Mouse (Mus musculus): ENCODE results near the gene Utrn. TPM values are rescaled to one million over a fixed set of nuclear protein-coding genes. Genes with fewer than 3 reads are reported as not detected.

Utrn gene
- polyA plus RNA-seq, 1 experiment: 31.4 TPM

DNA sequence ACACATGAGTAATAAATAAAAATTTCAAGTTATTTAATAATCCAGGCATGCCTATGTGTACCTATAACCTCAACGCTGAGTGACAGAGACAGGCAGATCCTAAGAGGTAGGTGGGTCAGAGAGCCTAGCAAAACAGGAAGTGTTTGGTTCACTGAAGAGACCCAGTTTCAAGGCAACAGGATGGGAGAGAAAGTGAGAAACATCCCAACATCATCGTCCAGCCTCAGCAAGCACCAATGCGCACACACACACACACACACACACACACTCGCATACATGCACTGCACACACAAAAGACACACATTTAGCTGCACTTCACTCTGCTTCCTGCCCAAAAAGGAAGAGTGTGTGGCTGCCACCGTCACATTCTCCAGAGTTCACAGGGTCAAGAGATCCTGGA is 27.7 kb downstream of the Utrn start:
- no peak overlapping the region for H3K27ac ChIP-seq (ENCODE audit: control insufficient read depth, insufficient read depth, low read depth, low read length, poor library complexity)
- H3K4me1 ChIP-seq (ENCODE audit: control insufficient read depth, insufficient read depth, low read length): peaks cover 2% of the 10 kb centered on the region
- no peak overlapping the region for H3K4me3 ChIP-seq (replicated peaks; ENCODE audit: control insufficient read depth, low read depth, low read length)
- WGBS: 24% methylated on average over 5 of the region's 5 CpGs
- TF ChIP-seq CTCF (IDR thresholded peaks at IDR 0.05; ENCODE audit: control insufficient read depth, insufficient read depth, low read length): no peak
- TF ChIP-seq POLR2A (IDR thresholded peaks at IDR 0.05; ENCODE audit: borderline replicate concordance, control insufficient read depth, low read depth, low read length): no peak

DNA sequence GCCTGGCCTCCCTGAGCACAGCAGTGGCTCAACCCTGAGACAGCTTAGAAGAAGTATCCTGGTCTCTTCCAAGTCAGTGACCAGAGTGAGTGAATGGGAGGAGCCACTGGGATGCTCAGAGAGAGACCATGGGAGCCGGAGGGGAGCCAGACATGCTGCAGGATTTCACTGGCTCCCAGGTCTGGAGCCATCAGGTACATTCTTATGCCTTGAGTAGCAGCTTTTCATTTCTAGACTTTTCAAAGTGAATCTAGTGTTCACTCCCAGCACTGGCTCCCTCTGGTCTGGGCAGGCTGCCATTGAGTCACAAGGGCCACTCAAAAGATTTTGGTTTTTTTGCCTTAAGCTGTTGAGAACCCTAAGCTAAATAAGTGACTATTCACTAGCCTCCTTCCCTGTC is 31.5 kb downstream of the Utrn start:
- no peak overlapping the region for H3K4me3 ChIP-seq (replicated peaks; ENCODE audit: control insufficient read depth, low read depth, low read length)
- no peak overlapping the region for H3K27ac ChIP-seq (ENCODE audit: control insufficient read depth, insufficient read depth, low read depth, low read length, poor library complexity)
- H3K4me1 ChIP-seq (ENCODE audit: control insufficient read depth, insufficient read depth, low read length): peaks cover 2% of the 10 kb centered on the region
- no peak for TF ChIP-seq POLR2A (IDR thresholded peaks at IDR 0.05; ENCODE audit: borderline replicate concordance, control insufficient read depth, low read depth, low read length)
- TF ChIP-seq CTCF (IDR thresholded peaks at IDR 0.05; ENCODE audit: control insufficient read depth, insufficient read depth, low read length): no peak
- 88% methylated on average over 1 of the region's 1 CpGs for WGBS

DNA sequence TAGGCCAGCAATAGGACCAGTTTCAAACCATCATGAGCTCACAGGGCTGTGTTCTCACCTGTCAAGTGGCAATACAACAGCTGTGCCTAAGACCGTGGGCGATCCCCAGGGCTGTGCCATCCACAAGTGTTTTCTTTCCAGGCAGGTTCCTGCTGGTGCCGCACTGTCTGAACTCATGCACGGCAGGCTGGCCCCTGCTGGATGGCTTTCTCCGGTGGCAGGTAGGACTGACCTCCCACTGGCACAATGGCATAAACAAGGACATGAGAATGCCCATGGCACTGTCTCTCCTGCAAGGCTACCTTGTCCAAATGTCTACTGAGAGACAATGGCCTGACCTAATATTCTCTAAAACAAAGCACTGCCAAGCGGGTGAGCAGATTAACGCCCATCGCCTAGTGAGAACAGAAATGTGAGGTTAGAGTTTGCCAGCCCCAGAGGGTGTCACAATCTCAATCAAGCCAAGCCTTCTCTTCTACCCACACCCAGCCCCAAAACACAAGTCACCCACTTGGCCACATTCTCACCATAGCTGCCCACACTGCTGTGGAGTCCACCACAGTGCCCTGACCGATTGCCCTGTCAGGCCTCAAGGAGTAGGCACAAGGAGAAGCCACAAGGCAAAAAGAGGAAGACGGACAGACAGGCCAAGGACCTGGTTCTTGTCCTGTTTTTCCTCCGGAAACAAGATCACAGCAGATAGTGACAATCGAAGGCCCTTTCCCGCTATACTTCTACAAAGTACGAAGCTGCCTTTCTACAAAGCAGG is 32.9 kb downstream of the Utrn start:
- TF ChIP-seq CTCF (IDR thresholded peaks at IDR 0.05; ENCODE audit: control insufficient read depth, insufficient read depth, low read length) (no peak), POLR2A (IDR thresholded peaks at IDR 0.05; ENCODE audit: borderline replicate concordance, control insufficient read depth, low read depth, low read length) (no peak)
- WGBS: 43% methylated on average over 14 of the region's 14 CpGs
- no peak overlapping the region for H3K27ac ChIP-seq (ENCODE audit: control insufficient read depth, insufficient read depth, low read depth, low read length, poor library complexity)
- H3K4me1 ChIP-seq (ENCODE audit: control insufficient read depth, insufficient read depth, low read length): no peaks in the 10 kb centered on the region; the same call in 1 of the 2 replicates
- no peak overlapping the region for H3K4me3 ChIP-seq (replicated peaks; ENCODE audit: control insufficient read depth, low read depth, low read length)

DNA sequence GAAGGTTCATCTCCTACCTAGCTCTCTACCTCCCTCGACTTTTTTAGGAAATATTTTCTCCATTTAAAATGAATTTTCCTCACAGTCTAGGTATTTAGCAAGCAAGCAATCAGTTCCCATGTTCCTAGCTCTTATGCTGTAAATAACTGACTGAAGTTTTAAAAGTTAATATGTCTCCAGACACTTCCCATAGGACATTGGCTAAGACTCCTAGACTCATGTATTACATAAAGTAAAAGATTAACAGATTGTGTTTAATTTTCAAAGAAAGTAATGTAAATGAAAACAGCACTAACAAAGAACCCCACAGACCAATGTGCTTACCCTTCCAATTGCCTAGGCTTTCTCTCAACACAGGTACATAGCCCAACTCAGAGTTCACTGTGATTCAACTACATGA is 35.0 kb downstream of the Utrn start:
- no peak overlapping the region for H3K4me3 ChIP-seq (replicated peaks; ENCODE audit: control insufficient read depth, low read depth, low read length)
- no peaks in the 10 kb centered on the region; the same call in 1 of the 2 replicates for H3K4me1 ChIP-seq (ENCODE audit: control insufficient read depth, insufficient read depth, low read length)
- H3K27ac ChIP-seq (ENCODE audit: control insufficient read depth, insufficient read depth, low read depth, low read length, poor library complexity): no peak overlapping the region
- TF ChIP-seq POLR2A (IDR thresholded peaks at IDR 0.05; ENCODE audit: borderline replicate concordance, control insufficient read depth, low read depth, low read length) (no peak), CTCF (IDR thresholded peaks at IDR 0.05; ENCODE audit: control insufficient read depth, insufficient read depth, low read length) (no peak)
- WGBS: 50% methylated on average over 1 of the region's 1 CpGs

DNA sequence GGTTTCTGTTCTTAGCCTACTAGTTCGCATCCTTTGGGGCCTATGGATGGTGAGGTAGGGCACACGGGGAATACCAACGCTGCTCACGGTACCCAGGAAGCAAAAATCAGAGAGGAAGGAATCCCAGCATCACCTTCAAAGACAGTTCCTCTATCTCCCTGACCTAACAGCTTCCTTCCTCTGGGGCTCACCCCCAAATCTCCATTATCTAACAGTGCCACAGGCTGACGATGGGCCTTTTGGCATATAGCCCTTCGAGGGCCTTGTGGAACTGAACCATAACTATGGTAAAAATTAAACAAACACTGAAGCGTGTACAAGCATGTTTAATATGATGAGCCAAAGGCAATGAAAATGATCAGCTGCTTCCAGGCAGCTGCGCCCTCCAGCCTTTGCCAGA is 37.0 kb downstream of the Utrn start:
- no peak for TF ChIP-seq POLR2A (IDR thresholded peaks at IDR 0.05; ENCODE audit: borderline replicate concordance, control insufficient read depth, low read depth, low read length)
- no peak for TF ChIP-seq CTCF (IDR thresholded peaks at IDR 0.05; ENCODE audit: control insufficient read depth, insufficient read depth, low read length)
- H3K4me3 ChIP-seq (replicated peaks; ENCODE audit: control insufficient read depth, low read depth, low read length): no peak overlapping the region
- H3K4me1 ChIP-seq (ENCODE audit: control insufficient read depth, insufficient read depth, low read length): peaks cover 2% of the 10 kb centered on the region; the same call in 1 of the 2 replicates
- WGBS: 39% methylated on average over 8 of the region's 8 CpGs
- H3K27ac ChIP-seq (ENCODE audit: control insufficient read depth, insufficient read depth, low read depth, low read length, poor library complexity): no peak overlapping the region

DNA sequence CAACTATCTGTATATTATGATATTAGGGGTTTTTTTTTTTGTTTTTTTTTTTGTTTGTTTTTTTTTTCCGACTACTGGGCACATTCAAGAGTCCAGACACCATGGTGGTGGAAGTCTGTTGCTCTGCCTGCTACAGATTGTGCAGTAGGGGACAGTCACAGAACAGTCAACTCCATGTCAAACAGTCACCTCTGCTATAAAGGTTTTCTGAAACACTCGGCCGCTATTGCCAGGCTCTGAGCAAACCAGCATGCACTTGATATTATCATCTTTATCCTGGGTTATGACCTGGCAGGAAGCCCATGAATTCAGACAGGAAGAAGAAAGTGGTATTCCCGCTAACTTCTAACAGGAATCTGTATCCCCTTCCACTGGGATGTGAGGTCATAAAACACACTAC is 41.4 kb downstream of the Utrn start:
- Histone ChIP-seq H3K4me3 (replicated peaks; ENCODE audit: control insufficient read depth, low read depth, low read length) (no peak overlapping the region), H3K4me1 (ENCODE audit: control insufficient read depth, insufficient read depth, low read length) (peaks cover 9% of the 10 kb centered on the region), H3K27ac (ENCODE audit: control insufficient read depth, insufficient read depth, low read depth, low read length, poor library complexity) (no peak overlapping the region)
- 66% methylated on average over 4 of the region's 4 CpGs for WGBS
- TF ChIP-seq POLR2A (IDR thresholded peaks at IDR 0.05; ENCODE audit: borderline replicate concordance, control insufficient read depth, low read depth, low read length): no peak
- TF ChIP-seq CTCF (IDR thresholded peaks at IDR 0.05; ENCODE audit: control insufficient read depth, insufficient read depth, low read length): no peak

DNA sequence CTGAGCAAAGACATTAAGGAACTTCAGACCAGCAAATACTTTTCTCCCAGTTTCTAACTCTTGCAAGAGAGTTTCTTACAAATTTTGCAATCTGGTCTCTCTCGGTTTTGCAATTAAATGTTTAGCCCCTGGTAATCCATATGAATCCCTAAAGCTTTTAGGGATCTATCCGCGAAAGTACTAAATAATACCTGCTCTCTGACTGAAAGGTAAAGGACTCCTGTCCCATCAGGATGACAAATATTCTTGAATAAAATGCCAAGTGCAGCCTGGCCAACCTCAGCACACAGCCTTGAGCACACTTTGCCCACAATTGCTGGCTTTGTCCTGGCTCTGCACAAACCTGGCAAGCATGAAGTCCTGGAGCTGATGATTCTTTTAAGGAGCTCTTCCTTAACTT is 41.9 kb downstream of the Utrn start:
- no peak overlapping the region for H3K4me3 ChIP-seq (replicated peaks; ENCODE audit: control insufficient read depth, low read depth, low read length)
- H3K27ac ChIP-seq (ENCODE audit: control insufficient read depth, insufficient read depth, low read depth, low read length, poor library complexity): no peak overlapping the region
- WGBS: 65% methylated on average over 3 of the region's 3 CpGs
- TF ChIP-seq POLR2A (IDR thresholded peaks at IDR 0.05; ENCODE audit: borderline replicate concordance, control insufficient read depth, low read depth, low read length): no peak
- no peak for TF ChIP-seq CTCF (IDR thresholded peaks at IDR 0.05; ENCODE audit: control insufficient read depth, insufficient read depth, low read length)
- H3K4me1 ChIP-seq (ENCODE audit: control insufficient read depth, insufficient read depth, low read length): peaks cover 9% of the 10 kb centered on the region

DNA sequence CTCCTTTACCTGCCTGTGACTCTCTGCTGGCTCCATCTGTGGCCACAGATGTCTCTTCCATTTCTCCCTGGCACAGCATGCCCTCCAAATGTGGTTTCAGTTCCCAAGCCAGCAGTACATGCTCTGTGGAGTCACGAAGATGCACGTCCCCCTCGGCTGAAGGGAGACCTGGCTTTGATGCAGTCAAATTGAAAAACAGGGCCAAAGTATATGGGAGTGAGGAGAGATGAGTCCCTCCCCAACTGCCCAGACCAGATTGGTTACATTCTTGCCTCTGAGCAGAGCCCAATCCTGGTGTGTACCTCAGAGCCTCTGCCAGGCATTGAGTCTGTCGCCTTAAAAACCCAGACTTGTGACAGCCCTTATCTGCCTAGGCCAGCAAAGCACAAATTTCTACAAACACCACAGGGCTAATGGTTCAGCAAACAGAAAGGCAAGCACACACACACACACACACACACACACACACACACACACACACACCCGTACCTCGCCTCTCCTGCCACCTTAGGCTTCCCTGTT is 42.3 kb downstream of the Utrn start:
- WGBS: 47% methylated on average over 6 of the region's 6 CpGs
- H3K4me1 ChIP-seq (ENCODE audit: control insufficient read depth, insufficient read depth, low read length): peaks cover 9% of the 10 kb centered on the region

More for the DNA sequence above, 42.3 kb downstream of the Utrn start:
- Histone ChIP-seq H3K4me3 (replicated peaks; ENCODE audit: control insufficient read depth, low read depth, low read length) (no peak overlapping the region), H3K27ac (ENCODE audit: control insufficient read depth, insufficient read depth, low read depth, low read length, poor library complexity) (no peak overlapping the region)
- no peak for TF ChIP-seq CTCF (IDR thresholded peaks at IDR 0.05; ENCODE audit: control insufficient read depth, insufficient read depth, low read length)
- TF ChIP-seq POLR2A (IDR thresholded peaks at IDR 0.05; ENCODE audit: borderline replicate concordance, control insufficient read depth, low read depth, low read length): no peak
